Mouse (Mus musculus): ENCODE measurements around the gene Lonp2. TPM values are rescaled to one million over a fixed set of nuclear protein-coding genes. Genes with fewer than 3 reads are reported as not detected.

Lonp2 gene
- polyA plus RNA-seq, 1 experiment: 31.4 TPM

DNA sequence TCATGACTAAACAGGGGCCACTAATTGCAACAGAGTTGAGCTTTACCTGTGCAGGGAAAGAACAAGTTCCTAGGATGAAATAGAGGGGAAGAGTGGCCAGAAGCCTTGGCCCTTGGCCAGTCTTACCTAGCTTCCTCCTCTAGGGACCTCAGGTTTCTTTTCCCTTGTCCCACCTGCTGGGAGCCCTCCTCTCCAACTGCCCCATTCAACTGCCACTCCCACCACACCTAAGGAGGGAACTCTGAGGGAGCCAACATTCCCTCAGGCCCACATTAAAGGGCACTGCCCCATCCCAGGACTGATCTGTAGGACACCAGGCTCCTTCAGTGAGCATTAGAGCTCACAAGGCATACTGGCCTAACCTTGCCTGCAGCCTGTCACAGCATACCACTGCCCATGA is 43.4 kb upstream of the Lonp2 start, which contains the start of gene Abcc12:
Abcc12 (minus strand) TSS at position 229 of the 400 bp plus-strand sequence.
- Histone ChIP-seq H3K4me3 (no peak within 1 kb of the TSS), H3ac (ENCODE audit: control insufficient read depth, insufficient read length) (no peak within 1 kb of the TSS), H3K79me2 (ENCODE audit: control insufficient read depth, insufficient read depth) (no peaks in the 10 kb centered on the region), H3K27me3 (ENCODE audit: control insufficient read depth, insufficient read depth, insufficient read length) (peaks cover 6% of the 10 kb centered on the region), H3K36me3 (ENCODE audit: control insufficient read depth, insufficient read depth) (no peaks in the 10 kb centered on the region), H3K4me2 (ENCODE audit: low read depth) (no peak within 1 kb of the TSS)
- no peak for TF ChIP-seq MYOG (IDR thresholded peaks at IDR 0.05; ENCODE audit: control insufficient read depth in 1 of 3, insufficient read depth in 1 of 3, insufficient read length in 2 of 3, low read depth in 2 of 3)
- no peak for TF ChIP-seq TCF3 (IDR thresholded peaks at IDR 0.05; ENCODE audit: insufficient read length, low read depth)
- no peak for TF ChIP-seq SRF (IDR thresholded peaks at IDR 0.05; ENCODE audit: control insufficient read depth, insufficient read length, low read depth)
- TF ChIP-seq MYOD1 (IDR thresholded peaks at IDR 0.05; ENCODE audit: control insufficient read depth in 1 of 3, insufficient read length in 2 of 3, low read depth in 2 of 3): no peak
- TF ChIP-seq CEBPB (IDR thresholded peaks at IDR 0.05; ENCODE audit: insufficient read depth, poor library complexity, severe bottlenecking): no peak
- TF ChIP-seq MAX (IDR thresholded peaks at IDR 0.05; ENCODE audit: low read depth): no peak
- no peak for TF ChIP-seq POLR2AphosphoS2 (IDR thresholded peaks at IDR 0.05; ENCODE audit: insufficient read length, low read depth)

DNA sequence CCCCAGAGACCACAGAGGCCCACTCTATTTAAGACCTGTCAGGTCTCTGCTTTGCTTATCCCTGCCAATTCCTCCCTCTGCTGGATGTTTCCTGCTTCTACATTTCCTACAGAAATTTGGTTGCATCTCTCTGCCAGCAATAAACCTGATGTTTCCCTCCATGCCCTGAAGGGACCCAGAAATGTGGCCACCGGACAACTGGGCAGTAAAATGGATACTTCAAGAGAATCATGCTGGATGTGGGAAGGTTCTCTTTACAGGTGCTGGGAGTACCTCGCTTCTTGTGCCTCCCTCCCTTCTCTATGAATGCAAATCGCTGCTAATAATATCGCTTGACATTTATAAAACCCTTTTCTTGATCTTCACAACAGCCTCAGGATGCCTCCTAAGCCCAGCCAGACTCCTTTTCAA is 41.9 kb upstream of the Lonp2 start:
- no peaks in the 10 kb centered on the region for H3K36me3 ChIP-seq (ENCODE audit: control insufficient read depth, insufficient read depth)
- no peak overlapping the region for H3ac ChIP-seq (ENCODE audit: control insufficient read depth, insufficient read length)
- no peaks in the 10 kb centered on the region for H3K79me2 ChIP-seq (ENCODE audit: control insufficient read depth, insufficient read depth)
- no peak overlapping the region for H3K4me2 ChIP-seq (ENCODE audit: low read depth)
- no peak for TF ChIP-seq TCF3 (IDR thresholded peaks at IDR 0.05; ENCODE audit: insufficient read length, low read depth)
- no peak for TF ChIP-seq TCF12 (IDR thresholded peaks at IDR 0.05; ENCODE audit: insufficient read depth, poor library complexity, severe bottlenecking)
- TF ChIP-seq MYOD1 (IDR thresholded peaks at IDR 0.05; ENCODE audit: control insufficient read depth in 1 of 3, insufficient read length in 2 of 3, low read depth in 2 of 3): no peak
- no peak overlapping the region for H3K4me3 ChIP-seq
- peaks cover 8% of the 10 kb centered on the region for H3K27me3 ChIP-seq (ENCODE audit: control insufficient read depth, insufficient read depth, insufficient read length)

DNA sequence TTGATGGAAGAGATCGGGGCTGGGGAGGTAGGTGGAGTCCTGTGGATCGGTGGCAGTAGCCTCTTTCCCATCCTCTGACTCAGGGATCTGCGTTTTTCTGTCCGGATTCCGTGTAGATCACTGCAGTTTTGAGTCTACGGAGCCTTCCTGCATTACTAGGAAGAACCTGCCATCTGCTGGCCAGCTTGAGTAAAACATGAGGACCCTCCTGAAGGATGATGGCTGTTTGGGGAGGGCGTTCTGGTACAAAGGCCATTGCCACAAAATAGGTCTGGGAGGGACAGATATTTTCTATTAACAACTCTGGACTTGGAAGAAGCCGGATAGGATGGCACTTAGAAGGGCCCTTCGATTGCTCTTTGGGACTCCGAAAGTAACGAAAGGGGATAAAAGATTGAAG is 38.7 kb upstream of the Lonp2 start:
- H3K36me3 ChIP-seq (ENCODE audit: control insufficient read depth, insufficient read depth): no peaks in the 10 kb centered on the region
- H3ac ChIP-seq (ENCODE audit: control insufficient read depth, insufficient read length): no peak overlapping the region
- TF ChIP-seq POLR2AphosphoS2 (IDR thresholded peaks at IDR 0.05; ENCODE audit: insufficient read length, low read depth) (no peak), MYOG (IDR thresholded peaks at IDR 0.05; ENCODE audit: control insufficient read depth in 1 of 3, insufficient read depth in 1 of 3, insufficient read length in 2 of 3, low read depth in 2 of 3) (no peak), E2F4 (IDR thresholded peaks at IDR 0.05; ENCODE audit: insufficient read depth) (no peak), CEBPB (IDR thresholded peaks at IDR 0.05; ENCODE audit: insufficient read depth, poor library complexity, severe bottlenecking) (no peak), USF1 (IDR thresholded peaks at IDR 0.05; ENCODE audit: low read depth) (no peak), MAX (IDR thresholded peaks at IDR 0.05; ENCODE audit: low read depth) (no peak), TCF3 (IDR thresholded peaks at IDR 0.05; ENCODE audit: insufficient read length, low read depth) (no peak), POLR2A (IDR thresholded peaks at IDR 0.05; ENCODE audit: insufficient read length, low read depth) (no peak)
- H3K4me2 ChIP-seq (ENCODE audit: low read depth): peak overlapping the region; percentile 87
- no peaks in the 10 kb centered on the region for H3K79me2 ChIP-seq (ENCODE audit: control insufficient read depth, insufficient read depth)
- H3K27me3 ChIP-seq (ENCODE audit: control insufficient read depth, insufficient read depth, insufficient read length): peaks cover 10% of the 10 kb centered on the region
- H3K4me3 ChIP-seq: no peak overlapping the region

DNA sequence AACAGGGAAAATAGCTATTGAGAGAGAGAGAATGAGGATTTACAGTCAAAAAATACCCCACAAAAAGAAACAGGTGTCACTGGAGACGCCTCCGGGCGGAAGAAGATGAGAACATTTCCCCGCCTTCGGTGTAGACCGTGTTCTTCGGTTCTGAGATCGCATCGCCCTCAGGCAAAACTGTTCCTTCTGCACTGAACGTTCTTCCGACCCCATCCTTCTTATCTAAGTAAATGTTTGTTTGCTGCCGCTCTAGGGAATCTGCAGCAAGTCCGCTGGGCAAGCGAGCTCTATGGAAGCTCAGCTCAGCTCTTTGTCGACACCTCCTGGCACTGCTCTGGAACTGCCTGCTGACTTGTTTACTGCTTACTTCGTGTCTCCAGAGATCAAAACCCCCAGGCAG is 38.3 kb upstream of the Lonp2 start:
- peaks cover 10% of the 10 kb centered on the region for H3K27me3 ChIP-seq (ENCODE audit: control insufficient read depth, insufficient read depth, insufficient read length)
- TF ChIP-seq POLR2A (IDR thresholded peaks at IDR 0.05; ENCODE audit: insufficient read length, low read depth): no peak
- TF ChIP-seq REST (IDR thresholded peaks at IDR 0.05; ENCODE audit: insufficient read depth, insufficient read length): no peak
- no peak for TF ChIP-seq CEBPB (IDR thresholded peaks at IDR 0.05; ENCODE audit: insufficient read depth, poor library complexity, severe bottlenecking)
- TF ChIP-seq TCF3 (IDR thresholded peaks at IDR 0.05; ENCODE audit: insufficient read length, low read depth): no peak
- no peak for TF ChIP-seq MYOD1 (IDR thresholded peaks at IDR 0.05; ENCODE audit: control insufficient read depth in 1 of 3, insufficient read length in 2 of 3, low read depth in 2 of 3)
- no peak overlapping the region for H3ac ChIP-seq (ENCODE audit: control insufficient read depth, insufficient read length)
- H3K4me3 ChIP-seq: no peak overlapping the region
- no peaks in the 10 kb centered on the region for H3K36me3 ChIP-seq (ENCODE audit: control insufficient read depth, insufficient read depth)
- peak overlapping the region; percentile 87 for H3K4me2 ChIP-seq (ENCODE audit: low read depth)
- H3K79me2 ChIP-seq (ENCODE audit: control insufficient read depth, insufficient read depth): no peaks in the 10 kb centered on the region

DNA sequence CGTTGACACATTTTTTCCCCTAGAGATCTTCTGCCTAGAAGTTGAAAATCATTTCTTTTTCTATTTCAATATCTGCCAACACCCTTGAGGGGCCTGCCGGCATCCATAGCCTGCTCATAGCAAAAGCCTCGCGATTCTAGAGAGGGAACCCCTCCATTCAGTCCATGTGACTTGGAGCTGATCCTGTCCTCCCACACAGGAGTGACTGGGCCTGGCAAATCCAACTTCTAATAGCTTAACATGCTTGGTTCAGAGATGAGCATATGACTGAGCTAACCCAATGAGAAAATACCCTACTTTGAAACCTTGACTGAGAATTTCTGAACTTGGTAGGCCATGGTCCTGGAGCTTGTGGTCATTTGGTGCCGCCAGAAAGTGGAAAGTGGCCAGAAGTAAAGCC is 37.8 kb upstream of the Lonp2 start:
- H3K4me3 ChIP-seq: no peak overlapping the region
- no peak overlapping the region for H3ac ChIP-seq (ENCODE audit: control insufficient read depth, insufficient read length)
- no peak for TF ChIP-seq E2F4 (IDR thresholded peaks at IDR 0.05; ENCODE audit: insufficient read depth)
- no peak for TF ChIP-seq MYOD1 (IDR thresholded peaks at IDR 0.05; ENCODE audit: control insufficient read depth in 1 of 3, insufficient read length in 2 of 3, low read depth in 2 of 3)
- TF ChIP-seq POLR2A (IDR thresholded peaks at IDR 0.05; ENCODE audit: insufficient read length, low read depth): no peak
- TF ChIP-seq POLR2AphosphoS2 (IDR thresholded peaks at IDR 0.05; ENCODE audit: insufficient read length, low read depth): no peak
- no peak for TF ChIP-seq USF1 (IDR thresholded peaks at IDR 0.05; ENCODE audit: low read depth)
- TF ChIP-seq TCF3 (IDR thresholded peaks at IDR 0.05; ENCODE audit: insufficient read length, low read depth): no peak
- TF ChIP-seq MYOG (IDR thresholded peaks at IDR 0.05; ENCODE audit: control insufficient read depth in 1 of 3, insufficient read depth in 1 of 3, insufficient read length in 2 of 3, low read depth in 2 of 3): no peak
- TF ChIP-seq CEBPB (IDR thresholded peaks at IDR 0.05; ENCODE audit: insufficient read depth, poor library complexity, severe bottlenecking): no peak
- H3K4me2 ChIP-seq (ENCODE audit: low read depth): peak overlapping the region; percentile 87
- H3K36me3 ChIP-seq (ENCODE audit: control insufficient read depth, insufficient read depth): no peaks in the 10 kb centered on the region
- H3K27me3 ChIP-seq (ENCODE audit: control insufficient read depth, insufficient read depth, insufficient read length): peaks cover 10% of the 10 kb centered on the region
- no peaks in the 10 kb centered on the region for H3K79me2 ChIP-seq (ENCODE audit: control insufficient read depth, insufficient read depth)
